Mouse (Mus musculus) bone marrow, adult 2 months (tissue): ENCODE results near the gene Cdhr3.

Experiments used
- CTCF ChIP-seq: fragments of 200-500 bp; IDR thresholded peaks from 2 replicates; pipeline ENCODE4 v1.5.1; 2011; ENCODE audit warnings: low read length, control low read depth; ENCODE audit not compliant: control insufficient read depth, insufficient read depth
- POLR2A ChIP-seq: fragments of 200-500 bp; IDR thresholded peaks from 2 replicates; pipeline ENCODE4 v1.6.1; 2011; ENCODE audit warnings: low read depth, mild to moderate bottlenecking, control low read depth, low read length, borderline replicate concordance; ENCODE audit not compliant: control insufficient read depth

DNA sequence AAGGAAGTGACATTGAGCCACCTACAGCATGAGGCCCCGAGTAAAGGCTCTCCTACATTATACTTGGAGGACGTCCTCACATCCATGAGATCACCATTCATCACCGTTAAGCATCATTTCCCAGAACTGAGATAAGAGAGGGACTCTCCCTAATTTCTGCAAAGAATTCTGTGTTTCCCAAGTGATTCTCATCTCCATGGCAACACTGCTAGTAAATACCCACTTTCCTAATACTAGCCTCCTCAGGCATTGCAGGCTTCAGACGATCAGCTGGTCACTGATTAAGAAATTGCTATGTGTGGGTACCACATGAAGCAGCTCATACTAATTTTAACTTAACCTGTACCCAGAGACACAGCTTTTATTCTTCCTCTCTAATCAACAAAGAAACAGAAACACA, 92.3 kb downstream of the Cdhr3 start:
- TF ChIP-seq CTCF (no peak), POLR2A (no peak)
